Mouse (Mus musculus) MEL (cell line): Measurements from ENCODE around the gene Prdx6. TPM values are rescaled to one million over a fixed set of nuclear protein-coding genes. Genes with fewer than 3 reads are reported as not detected.

Experiments used
- DNase-seq: peaks from one replicate; pipeline ENCODE4 v3.0.0; 2011; ENCODE audit warnings: low read depth, low spot score
- H3K27ac ChIP-seq: 2 replicates; pipeline ENCODE4 v1.5.1; 2012; ENCODE audit warnings: low read depth, mild to moderate bottlenecking, control low read depth, low read length, moderate library complexity; ENCODE audit not compliant: control insufficient read depth
- H3K27me3 ChIP-seq, 2 experiments: fragments of 150-350 bp in 1 of 2; sonication (generic) in 1 of 2; 2 replicates each; pipeline ENCODE4 v1.6.1; 2012; ENCODE audit warnings: low read length in 2 of 2, mild to moderate bottlenecking in 2 of 2, improper control_type of control experiment in 1 of 2, moderate library complexity in 1 of 2; ENCODE audit not compliant: insufficient read depth in 2 of 2, control insufficient read depth in 1 of 2
- H3K36me3 ChIP-seq, 2 experiments: 2 replicates each; pipeline ENCODE4 v1.6.1; 2012 to 2014; ENCODE audit warnings: low read length in 2 of 2, improper control_type of control experiment in 1 of 2, inconsistent platforms in 1 of 2, mild to moderate bottlenecking in 1 of 2; ENCODE audit not compliant: insufficient read depth in 2 of 2, control insufficient read depth in 1 of 2
- H3K4me1 ChIP-seq, 2 experiments: fragments of 150-350 bp in 1 of 2; sonication (generic) in 1 of 2; 2 replicates each; pipeline ENCODE4 v1.6.1; 2012; ENCODE audit warnings: low read length in 2 of 2, improper control_type of control experiment in 1 of 2, mild to moderate bottlenecking in 1 of 2; ENCODE audit not compliant: insufficient read depth in 2 of 2, control insufficient read depth in 1 of 2
- H3K4me3 ChIP-seq, 2 experiments: fragments of 150-350 bp in 1 of 2; sonication (generic) in 1 of 2; 2 replicates each; pipeline ENCODE4 v1.5.1; 2012; ENCODE audit warnings: low read depth in 2 of 2, low read length in 2 of 2, mild to moderate bottlenecking in 2 of 2, moderate library complexity in 2 of 2, control low read depth in 1 of 2, improper control_type of control experiment in 1 of 2; ENCODE audit not compliant: control insufficient read depth in 1 of 2, insufficient read depth in 1 of 2
- H3K79me2 ChIP-seq: 2 replicates; pipeline ENCODE4 v1.6.1; 2012; ENCODE audit warnings: mild to moderate bottlenecking, low read length, moderate library complexity; ENCODE audit not compliant: control insufficient read depth, poor library complexity, insufficient read depth
- H3K9ac ChIP-seq: 2 replicates; pipeline ENCODE4 v1.6.1; 2012; ENCODE audit warnings: low read depth, mild to moderate bottlenecking, control low read depth, low read length, moderate library complexity; ENCODE audit not compliant: control insufficient read depth, poor library complexity, severe bottlenecking
- H3K9me3 ChIP-seq: fragments of 150-350 bp; sonication (generic); replicated peaks from 2 replicates; pipeline ENCODE4 v1.6.1; 2012; ENCODE audit warnings: mild to moderate bottlenecking, low read length, improper control_type of control experiment, moderate library complexity; ENCODE audit not compliant: insufficient read depth
- CTCF ChIP-seq, 3 experiments: IDR thresholded peaks in 2 of 3; conservative IDR thresholded peaks in 1 of 3; 2 replicates each; pipeline ENCODE4 v1.5.1; 2011 to 2012; ENCODE audit warnings: low read length in 3 of 3, low read depth in 2 of 3, mild to moderate bottlenecking in 2 of 3, improper control_type of control experiment in 1 of 3, inconsistent platforms in 1 of 3, mixed read lengths in 1 of 3, moderate library complexity in 1 of 3; ENCODE audit not compliant: control insufficient read depth in 1 of 3, insufficient read depth in 1 of 3, poor library complexity in 1 of 3, severe bottlenecking in 1 of 3
- ELF1 ChIP-seq: IDR thresholded peaks from 2 replicates; pipeline ENCODE4 v1.6.1; 2014; ENCODE audit warnings: low read depth, mild to moderate bottlenecking, inconsistent platforms, low read length, improper control_type of control experiment, moderate library complexity
- GABPA ChIP-seq: IDR thresholded peaks from 2 replicates; pipeline ENCODE4 v1.6.1; 2012; ENCODE audit warnings: low read depth, mild to moderate bottlenecking, inconsistent platforms, low read length, improper control_type of control experiment, moderate library complexity
- JUND ChIP-seq: IDR thresholded peaks from 2 replicates; pipeline ENCODE4 v1.6.1; 2011; ENCODE audit warnings: low read depth, mild to moderate bottlenecking, improper control_type of control experiment, low read length
- KAT2A ChIP-seq: conservative IDR thresholded peaks from 2 replicates; pipeline ENCODE4 v1.6.1; 2012; ENCODE audit warnings: low read depth, low read length, improper control_type of control experiment, inconsistent platforms
- MAX ChIP-seq: IDR thresholded peaks from 2 replicates; pipeline ENCODE4 v1.6.1; 2011; ENCODE audit warnings: low read length, improper control_type of control experiment
- MXI1 ChIP-seq: IDR thresholded peaks from 2 replicates; pipeline ENCODE4 v1.6.1; 2011; ENCODE audit warnings: mild to moderate bottlenecking, low read depth, low read length, improper control_type of control experiment
- MYB ChIP-seq: IDR thresholded peaks from 2 replicates; pipeline ENCODE4 v1.6.1; 2011; ENCODE audit warnings: mild to moderate bottlenecking, low read depth, low read length, improper control_type of control experiment
- NRF1 ChIP-seq: IDR thresholded peaks from 2 replicates; pipeline ENCODE4 v1.6.1; 2014; ENCODE audit warnings: low read depth, mild to moderate bottlenecking, inconsistent platforms, low read length, improper control_type of control experiment, moderate library complexity; ENCODE audit not compliant: poor library complexity, insufficient read depth, severe bottlenecking
- POLR2A ChIP-seq, 2 experiments: IDR thresholded peaks; 2 replicates each; pipeline ENCODE4 v1.6.1; 2011 to 2012; ENCODE audit warnings: low read length in 2 of 2, mild to moderate bottlenecking in 2 of 2, control low read depth in 1 of 2, improper control_type of control experiment in 1 of 2, low read depth in 1 of 2, moderate library complexity in 1 of 2; ENCODE audit not compliant: control insufficient read depth in 1 of 2, insufficient read depth in 1 of 2, poor library complexity in 1 of 2
- POLR2AphosphoS2 ChIP-seq: IDR thresholded peaks from 2 replicates; pipeline ENCODE4 v1.6.1; 2011; ENCODE audit warnings: low read length, improper control_type of control experiment
- RAD21 ChIP-seq: IDR thresholded peaks from 2 replicates; pipeline ENCODE4 v1.6.1; 2011; ENCODE audit warnings: mild to moderate bottlenecking, low read depth, low read length, improper control_type of control experiment
- RCOR1 ChIP-seq: IDR thresholded peaks from 2 replicates; pipeline ENCODE4 v1.6.1; 2012; ENCODE audit warnings: low read depth, mild to moderate bottlenecking, inconsistent platforms, low read length, improper control_type of control experiment
- TBP ChIP-seq: IDR thresholded peaks from 2 replicates; pipeline ENCODE4 v1.8.0; 2011; ENCODE audit warnings: low read depth, low read length, improper control_type of control experiment
- TCF12 ChIP-seq: IDR thresholded peaks from 2 replicates; pipeline ENCODE4 v1.6.1; 2014; ENCODE audit warnings: low read depth, mild to moderate bottlenecking, inconsistent platforms, low read length, improper control_type of control experiment, moderate library complexity
- UBTF ChIP-seq: IDR thresholded peaks from 2 replicates; pipeline ENCODE4 v1.6.1; 2012; ENCODE audit warnings: low read depth, mild to moderate bottlenecking, inconsistent platforms, low read length, improper control_type of control experiment, moderate library complexity, borderline replicate concordance; ENCODE audit not compliant: insufficient read depth
- USF1 ChIP-seq: IDR thresholded peaks from 2 replicates; pipeline ENCODE4 v1.6.1; 2014; ENCODE audit warnings: low read depth, mild to moderate bottlenecking, inconsistent platforms, low read length, improper control_type of control experiment, moderate library complexity
- USF2 ChIP-seq, 2 experiments: IDR thresholded peaks; 2 replicates each; pipeline ENCODE4 v1.6.1; 2011 to 2012; ENCODE audit warnings: improper control_type of control experiment in 2 of 2, low read length in 2 of 2, borderline replicate concordance in 1 of 2, inconsistent platforms in 1 of 2, low read depth in 1 of 2, mild to moderate bottlenecking in 1 of 2; ENCODE audit not compliant: insufficient read depth in 1 of 2
- ZMIZ1 ChIP-seq: IDR thresholded peaks from 2 replicates; pipeline ENCODE4 v1.6.1; 2012; ENCODE audit warnings: low read depth, mild to moderate bottlenecking, inconsistent platforms, low read length, improper control_type of control experiment, moderate library complexity
- ZNF384 ChIP-seq: IDR thresholded peaks from 2 replicates; pipeline ENCODE4 v1.6.1; 2012; ENCODE audit warnings: low read depth, mild to moderate bottlenecking, inconsistent platforms, low read length, improper control_type of control experiment
- polyA plus RNA-seq, 2 experiments: library from polyadenylated mRNA; stranded (reverse) in 1 of 2; unstranded in 1 of 2; fragments of >175 nt in 1 of 2; fragments of >200 nt in 1 of 2; gene quantifications; 2 replicates each; pipeline versions ENCODE4 v1.2.1 to v1.2.4; 2012; ENCODE audit warnings: low replicate concordance in 2 of 2, low read depth in 1 of 2; ENCODE audit not compliant: insufficient read length in 2 of 2, insufficient read depth in 1 of 2, missing spikeins in 1 of 2
- total RNA-seq: library from RNA; depleted of rRNA; stranded (reverse); fragments of 300-350 nt; gene quantifications from 2 replicates; pipeline ENCODE4 v1.2.3, GENCODE M21; 2012

The Prdx6 gene
- total and polyA plus RNA-seq, 3 experiments: 155 to 300 TPM; not detected in 1

DNA sequence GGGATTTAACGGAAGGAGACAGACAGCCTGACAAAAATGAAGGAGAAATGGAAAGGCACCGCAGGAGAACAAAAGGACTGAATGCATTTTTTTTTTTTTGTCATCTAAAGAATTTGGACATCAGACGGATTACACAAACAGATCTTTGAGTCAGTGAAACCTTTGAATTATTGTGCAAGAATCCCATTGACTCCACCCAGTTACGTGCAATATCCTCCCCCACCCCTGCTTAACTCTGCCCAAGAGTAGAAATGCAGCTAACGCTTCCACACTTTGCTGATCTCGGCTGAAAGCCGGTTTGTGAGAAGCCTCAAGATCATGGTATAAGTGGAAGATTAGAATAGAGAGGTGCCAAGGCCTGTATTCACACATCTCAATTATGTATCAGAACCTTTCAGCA, 17.1 kb upstream of the Prdx6 start:
- no peak for DNase-seq
- Histone ChIP-seq H3K9me3 (no peaks in the 10 kb centered on the region), H3K79me2 (no peaks in the 10 kb centered on the region), H3K27ac (no peak overlapping the region), H3K36me3 (no peaks in the 10 kb centered on the region; a peak in 2 of 4 replicates), H3K9ac (no peak overlapping the region), H3K4me1 (peaks cover 0 to 8% of the 10 kb centered on the region in 2 experiments; a peak in 2 of 4 replicates), H3K27me3 (no peaks in the 10 kb centered on the region), H3K4me3 (no peak overlapping the region)
- no peak for TF ChIP-seq KAT2A
- TF ChIP-seq POLR2AphosphoS2: no peak
- TF ChIP-seq POLR2A (IDR thresholded peaks at IDR 0.05; ENCODE audit: control insufficient read depth in 1 of 2, insufficient read depth in 1 of 2, low read depth in 1 of 2, low read length in 2 of 2, poor library complexity in 1 of 2): no peak
- TF ChIP-seq MYB: no peak
- TF ChIP-seq UBTF: no peak
- TF ChIP-seq RCOR1: no peak
- no peak for TF ChIP-seq NRF1
- no peak for TF ChIP-seq JUND
- no peak for TF ChIP-seq MAX
- TF ChIP-seq ZNF384: no peak
- no peak for TF ChIP-seq USF2 (IDR thresholded peaks at IDR 0.05; ENCODE audit: borderline replicate concordance in 1 of 2, insufficient read depth in 1 of 2, low read depth in 1 of 2, low read length in 2 of 2)
- TF ChIP-seq MXI1: no peak
- no peak for TF ChIP-seq ZMIZ1
- no peak for TF ChIP-seq TBP
- TF ChIP-seq ELF1: no peak
- TF ChIP-seq CTCF (IDR thresholded peaks at IDR 0.05 in 2 of 3, conservative IDR thresholded peaks at IDR 0.05 in 1 of 3; ENCODE audit: control insufficient read depth in 1 of 3, insufficient read depth in 1 of 3, low read depth in 2 of 3, low read length in 3 of 3, poor library complexity in 1 of 3, severe bottlenecking in 1 of 3): no peak
- no peak for TF ChIP-seq TCF12
- no peak for TF ChIP-seq USF1
- no peak for TF ChIP-seq GABPA

DNA sequence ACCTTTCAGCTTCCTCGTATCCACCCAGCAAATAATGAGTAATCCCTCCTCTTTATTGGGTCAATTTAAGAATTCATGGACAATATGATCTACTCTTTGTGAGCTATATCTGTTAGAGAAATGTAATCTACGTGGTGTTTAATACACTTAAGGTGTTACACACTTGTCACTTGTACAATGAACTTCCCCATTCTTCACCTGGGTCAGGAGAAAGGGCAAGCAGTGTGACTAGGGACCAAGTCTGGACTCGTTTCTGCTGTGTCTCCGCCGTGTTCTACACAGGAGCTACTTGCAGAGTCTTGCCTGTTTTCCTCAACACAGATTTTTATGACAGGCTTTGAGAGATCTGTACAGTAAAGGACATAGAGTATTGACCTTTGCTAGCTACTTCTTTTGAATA, 13.9 kb upstream of the Prdx6 start:
- H3K79me2 ChIP-seq: no peaks in the 10 kb centered on the region
- no peak overlapping the region for H3K9ac ChIP-seq
- no peak overlapping the region for H3K4me3 ChIP-seq
- H3K9me3 ChIP-seq: no peaks in the 10 kb centered on the region
- TF ChIP-seq RAD21: no peak
- TF ChIP-seq, all 39 proteins: peak for 0
- no peaks in the 10 kb centered on the region; a peak in 2 of 4 replicates for H3K36me3 ChIP-seq
- no peak overlapping the region for H3K27ac ChIP-seq
- no peak for DNase-seq
- no peaks in the 10 kb centered on the region for H3K27me3 ChIP-seq
- H3K4me1 ChIP-seq: peaks cover 0 to 8% of the 10 kb centered on the region in 2 experiments; a peak in 2 of 4 replicates
